Mouse (Mus musculus) kidney, adult 2 months (tissue): ENCODE data around the gene Olfr193. TPM values are rescaled to one million over a fixed set of nuclear protein-coding genes. Genes with fewer than 3 reads are reported as not detected.
"Not testable (repeated sequence)": the region's sequence is repeated elsewhere in the genome, so short reads cannot be mapped to it uniquely, and the experiment has no call there.

Source experiments
- DNase-seq: peaks from one replicate; pipeline ENCODE4 v3.0.0; 2021
- H3K27ac ChIP-seq: fragments of 200-500 bp; 2 replicates; pipeline ENCODE4 v1.5.1; 2012; ENCODE audit warnings: low read depth, low read length, control low read depth, inconsistent platforms; ENCODE audit not compliant: insufficient read depth
- H3K27me3 ChIP-seq: fragments of 200-500 bp; replicated peaks from 2 replicates; pipeline ENCODE4 v1.6.1; 2012; ENCODE audit warnings: mild to moderate bottlenecking, moderate library complexity, low read length, inconsistent platforms; ENCODE audit not compliant: control insufficient read depth, insufficient read depth
- H3K36me3 ChIP-seq: fragments of 200-500 bp; 2 replicates; pipeline ENCODE4 v1.6.1; 2012; ENCODE audit warnings: mild to moderate bottlenecking, moderate library complexity, low read length, inconsistent platforms; ENCODE audit not compliant: control insufficient read depth, insufficient read depth
- H3K4me1 ChIP-seq: fragments of 200-500 bp; 2 replicates; pipeline ENCODE4 v1.6.1; 2011; ENCODE audit warnings: low read length; ENCODE audit not compliant: control insufficient read depth, insufficient read depth
- H3K4me3 ChIP-seq: fragments of 200-500 bp; 2 replicates; pipeline ENCODE4 v1.5.1; 2011; ENCODE audit warnings: mild to moderate bottlenecking, low read depth, low read length, control low read depth; ENCODE audit not compliant: insufficient read depth
- CTCF ChIP-seq: fragments of 200-500 bp; conservative IDR thresholded peaks from 2 replicates; pipeline ENCODE4 v1.5.1; 2011; ENCODE audit warnings: low read depth, mild to moderate bottlenecking, control low read depth, low read length, moderate library complexity, mixed read lengths; ENCODE audit not compliant: insufficient read depth, insufficient read length
- POLR2A ChIP-seq: fragments of 200-500 bp; IDR thresholded peaks from one replicate; pipeline ENCODE4 v1.6.1; 2011; ENCODE audit warnings: low read depth, low read length, control low read depth
- WGBS: fragments of 180-500 bp; shearing (Covaris S2); methylation state at CpG from one replicate; pipeline ENCODE4 v1.1.7; 2018; 5-methylcytosine and 5-hydroxymethylcytosine counted together
- polyA plus RNA-seq: library from polyadenylated mRNA; depleted of rRNA; stranded (reverse); fragments of >200 nt; gene quantifications from 2 replicates; pipeline ENCODE4 v1.2.3, GENCODE M21; 2012; rRNA removed

Gene Olfr193
- polyA plus RNA-seq, 1 experiment, result not detected

DNA sequence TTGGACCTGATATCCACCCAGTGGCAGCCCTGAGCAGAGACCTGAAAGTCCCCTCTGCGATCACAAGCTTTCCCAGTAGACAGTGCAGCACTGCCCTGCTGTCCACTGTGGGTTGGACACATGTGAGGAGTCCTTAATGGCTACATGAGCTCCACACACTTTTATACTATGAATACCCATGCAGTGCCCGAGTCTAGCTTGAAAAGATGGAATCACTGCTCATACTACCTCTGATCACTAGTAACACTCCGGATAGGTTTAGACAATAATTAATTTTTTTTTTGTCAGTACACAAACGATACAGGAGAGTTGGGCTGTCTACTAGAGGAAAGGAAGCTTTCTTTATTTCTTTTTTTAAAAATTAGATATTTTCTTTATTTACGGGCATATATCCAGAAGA is 33.8 kb downstream of the Olfr193 start, which contains the start of gene Olfr190:
Gene Olfr190 (minus strand): TSS at position 101 of the 400 bp plus-strand sequence.
- H3K4me3 ChIP-seq, result no peak within 1 kb of the TSS
- WGBS, result 81% methylated on average over 5 of the region's 5 CpGs
- H3K4me1 ChIP-seq, result no peaks in the 10 kb centered on the region
- H3K36me3 ChIP-seq, result no peaks in the 10 kb centered on the region
- H3K27me3 ChIP-seq, result no peaks in the 10 kb centered on the region
- TF ChIP-seq CTCF (no peak), POLR2A (no peak)
- DNase-seq, result no peak
- H3K27ac ChIP-seq, result no peak within 1 kb of the TSS

DNA sequence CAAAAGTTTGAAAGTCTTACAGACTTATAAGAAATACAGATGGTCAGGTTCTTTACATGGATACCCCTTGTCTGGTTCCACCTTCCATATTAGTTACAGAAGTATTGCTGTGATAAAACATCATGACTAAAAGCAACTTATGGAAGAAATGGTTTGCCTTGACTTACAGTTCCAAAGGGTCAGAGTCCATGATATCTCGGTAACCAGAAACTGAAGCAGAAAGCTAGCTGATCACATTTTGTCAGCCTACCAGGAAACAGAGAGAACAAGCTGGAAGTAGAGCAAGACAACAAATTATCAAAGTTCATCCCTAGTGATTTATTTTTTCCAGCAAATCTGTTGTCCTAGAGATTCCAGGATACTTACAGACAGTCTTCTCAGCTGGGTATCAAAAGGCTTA is 38.2 kb downstream of the Olfr193 start:
- Histone ChIP-seq H3K4me1 (no peaks in the 10 kb centered on the region), H3K36me3 (no peaks in the 10 kb centered on the region), H3K27ac (no peak overlapping the region), H3K4me3 (no peak overlapping the region), H3K27me3 (no peaks in the 10 kb centered on the region)
- TF ChIP-seq CTCF, result no peak
- TF ChIP-seq POLR2A, result no peak
- DNase-seq, result no peak
- WGBS, result 59% methylated on average over 1 of the region's 1 CpGs

DNA sequence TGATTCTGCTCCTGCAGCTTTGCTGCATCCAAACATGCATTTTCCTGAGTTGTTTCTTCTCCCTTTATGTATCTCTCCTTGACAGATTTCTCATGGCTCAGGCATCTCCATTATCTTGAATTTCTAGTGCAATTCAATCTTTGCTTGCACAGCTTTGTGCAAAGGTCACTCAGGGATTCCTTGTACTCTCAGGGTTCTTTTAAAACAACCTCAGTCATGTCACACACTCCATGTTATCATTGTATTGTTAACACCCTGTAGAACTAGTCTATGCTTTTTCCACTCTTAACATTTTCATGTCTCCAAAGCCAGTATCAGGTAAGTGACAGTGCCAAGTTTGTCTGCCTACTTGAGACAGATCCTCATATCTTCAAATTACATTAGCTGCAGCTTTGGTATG is 39.9 kb downstream of the Olfr193 start:
- Histone ChIP-seq H3K4me1 (no peaks in the 10 kb centered on the region), H3K4me3 (no peak overlapping the region), H3K27me3 (no peaks in the 10 kb centered on the region), H3K27ac (no peak overlapping the region), H3K36me3 (no peaks in the 10 kb centered on the region)
- TF ChIP-seq POLR2A (no peak), CTCF (no peak)
- no peak for DNase-seq

DNA sequence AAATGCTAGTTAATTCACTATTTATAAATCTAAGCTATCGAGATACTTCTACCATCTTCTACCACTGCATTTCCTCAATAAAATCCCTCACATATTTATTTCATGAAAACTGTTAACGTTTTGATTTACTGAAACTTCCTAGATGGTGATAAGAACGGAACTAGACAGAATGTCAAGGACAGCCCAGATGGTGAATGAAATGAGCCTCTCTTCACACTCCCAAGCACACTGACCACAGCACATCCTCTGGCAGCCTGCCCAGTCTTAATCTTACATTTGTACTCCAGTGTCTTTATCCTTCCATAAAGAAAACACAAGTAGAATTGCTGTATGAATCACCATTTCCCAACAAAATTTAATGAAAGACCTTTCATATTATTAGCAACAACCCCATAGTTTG is 49.3 kb downstream of the Olfr193 start:
- not testable (repeated sequence) for H3K4me1 ChIP-seq, H3K27ac ChIP-seq, H3K27me3 ChIP-seq, H3K36me3 ChIP-seq, DNase-seq, H3K4me3 ChIP-seq
- WGBS, result 59% methylated on average over 3 of the region's 3 CpGs

Other genes starting within 250 kb of the Olfr193 start
- not detected in 2 replicates for gene Olfr177, start 237.1 kb downstream of the Olfr193 start, polyA plus RNA-seq
- not detected in 2 replicates for gene Olfr178, start 219.8 kb downstream of the Olfr193 start, polyA plus RNA-seq
- not detected in 2 replicates for gene Olfr181, start 183.1 kb downstream of the Olfr193 start, polyA plus RNA-seq
- gene Olfr180, start 182.5 kb downstream of the Olfr193 start, polyA plus RNA-seq, result not detected in 2 replicates
- not detected in 2 replicates for gene Olfr183, start 116.5 kb downstream of the Olfr193 start, polyA plus RNA-seq
- gene Olfr186, start 81.6 kb downstream of the Olfr193 start, polyA plus RNA-seq, result not detected in 2 replicates
- gene Olfr187, start 72.1 kb downstream of the Olfr193 start, polyA plus RNA-seq, result not detected in 2 replicates
- gene Olfr190, start 33.9 kb downstream of the Olfr193 start, polyA plus RNA-seq, result not detected in 2 replicates
- gene Olfr191, start 22.1 kb downstream of the Olfr193 start, polyA plus RNA-seq, result not detected in 2 replicates
- gene Olfr194, start 9.2 kb upstream of the Olfr193 start, polyA plus RNA-seq, result not detected in 2 replicates
- 0.10 TPM in 1 of 2 replicates, not detected in the other for gene Olfr195, start 35.2 kb upstream of the Olfr193 start, polyA plus RNA-seq
- not detected in 2 replicates for gene Olfr196, start 58.6 kb upstream of the Olfr193 start, polyA plus RNA-seq
- not detected in 2 replicates for gene Olfr198, start 91.7 kb upstream of the Olfr193 start, polyA plus RNA-seq
- not detected in 2 replicates for gene Olfr199, start 107.9 kb upstream of the Olfr193 start, polyA plus RNA-seq
- not detected in 2 replicates for gene Olfr201, start 160.8 kb upstream of the Olfr193 start, polyA plus RNA-seq
- not detected in 2 replicates for gene Olfr202, start 174.9 kb upstream of the Olfr193 start, polyA plus RNA-seq
- not detected in 2 replicates for gene Olfr203, start 187.0 kb upstream of the Olfr193 start, polyA plus RNA-seq
- not detected in 2 replicates for gene Olfr204, start 206.4 kb upstream of the Olfr193 start, polyA plus RNA-seq
- not detected in 2 replicates for gene Olfr205, start 219.3 kb upstream of the Olfr193 start, polyA plus RNA-seq
- not detected in 2 replicates for gene Olfr206, start 237.4 kb upstream of the Olfr193 start, polyA plus RNA-seq